Mouse (Mus musculus) spleen, adult 2 months (tissue): ENCODE data around the gene Il23a. TPM values are rescaled to one million over a fixed set of nuclear protein-coding genes. Genes with fewer than 3 reads are reported as not detected.
"Not testable (repeated sequence)": the region's sequence is repeated elsewhere in the genome, so short reads cannot be mapped to it uniquely, and the experiment has no call there.

Experiments
- DNase-seq, 2 experiments: peaks; one replicate each; pipeline versions ENCODE4 v3.0.0 to v3.0.0-alpha.2; 2012 to 2021; ENCODE audit warnings: low spot score in 2 of 2, low read depth in 1 of 2
- H3K27ac ChIP-seq: fragments of 200-500 bp; 2 replicates; pipeline ENCODE4 v1.5.1; 2012; ENCODE audit warnings: low read length, inconsistent platforms; ENCODE audit not compliant: insufficient read depth
- H3K27me3 ChIP-seq: fragments of 200-500 bp; 2 replicates; pipeline ENCODE4 v1.6.1; 2012; ENCODE audit warnings: mild to moderate bottlenecking, moderate library complexity, low read length, inconsistent platforms; ENCODE audit not compliant: control insufficient read depth, insufficient read depth
- H3K36me3 ChIP-seq: fragments of 200-500 bp; 2 replicates; pipeline ENCODE4 v1.6.1; 2012; ENCODE audit warnings: mild to moderate bottlenecking, low read length, inconsistent platforms; ENCODE audit not compliant: control insufficient read depth, insufficient read depth
- H3K4me1 ChIP-seq: fragments of 200-500 bp; 2 replicates; pipeline ENCODE4 v1.6.1; 2011; ENCODE audit warnings: inconsistent platforms; ENCODE audit not compliant: control insufficient read depth, insufficient read depth, insufficient read length
- H3K4me3 ChIP-seq: fragments of 200-500 bp; 2 replicates; pipeline ENCODE4 v1.5.1; 2011; ENCODE audit warnings: mild to moderate bottlenecking, inconsistent platforms; ENCODE audit not compliant: insufficient read depth, insufficient read length; ENCODE audit errors: extremely low read depth
- CTCF ChIP-seq: fragments of 200-500 bp; IDR thresholded peaks from 2 replicates; pipeline ENCODE4 v1.5.1; 2011; ENCODE audit warnings: mild to moderate bottlenecking, inconsistent platforms; ENCODE audit not compliant: insufficient read depth, insufficient read length, insufficient replicate concordance; ENCODE audit errors: extremely low read depth
- POLR2A ChIP-seq: fragments of 200-500 bp; IDR thresholded peaks from 2 replicates; pipeline ENCODE4 v1.6.1; 2011; ENCODE audit warnings: low read depth, low read length, inconsistent platforms
- WGBS: fragments of 180-500 bp; shearing (Covaris S2); methylation state at CpG from one replicate; pipeline ENCODE4 v1.1.7; 2018; 5-methylcytosine and 5-hydroxymethylcytosine counted together
- polyA plus RNA-seq: library from polyadenylated mRNA; depleted of rRNA; stranded (reverse); fragments of >200 nt; gene quantifications from 2 replicates; pipeline ENCODE4 v1.2.3, GENCODE M21; 2012

The Il23a gene
- polyA plus RNA-seq, 1 experiment: not detected

DNA sequence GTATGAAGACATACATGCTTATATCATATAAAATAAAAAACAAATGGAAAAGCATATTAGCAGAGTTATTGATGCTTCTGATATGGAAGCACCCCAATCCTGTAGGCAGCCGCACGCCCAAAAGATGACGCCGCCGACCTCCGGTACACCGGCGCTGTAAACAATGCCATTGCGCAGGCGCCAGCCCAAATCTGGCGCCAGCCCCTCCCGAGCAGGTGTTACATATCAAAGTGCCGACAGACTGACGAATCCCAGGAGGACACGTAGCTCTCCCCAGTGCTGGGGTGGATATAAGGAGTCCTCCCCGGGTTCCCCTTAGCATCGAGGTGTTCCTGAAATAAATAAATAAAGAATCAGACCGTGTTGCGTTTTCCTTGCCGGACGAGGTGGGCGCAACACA lies 36.3 kb downstream of the Il23a start:
- Histone ChIP-seq H3K4me1 (peaks cover 21% of the 10 kb centered on the region), H3K36me3 (no peaks in the 10 kb centered on the region), H3K4me3 (no peak overlapping the region), H3K27me3 (no peaks in the 10 kb centered on the region), H3K27ac (peak overlapping the region; percentile 85)
- DNase-seq: no peak
- no peak for TF ChIP-seq CTCF
- TF ChIP-seq POLR2A: no peak
- WGBS: 95% methylated on average over 22 of the region's 22 CpGs

- not testable (repeated sequence) for H3K36me3 ChIP-seq, H3K27ac ChIP-seq, DNase-seq, H3K4me3 ChIP-seq, H3K27me3 ChIP-seq
- H3K4me1 ChIP-seq: peaks cover 21% of the 10 kb centered on the region
- 91% methylated on average over 7 of the region's 7 CpGs for WGBS
These were observed 38.2 kb downstream of the Il23a start for GRCm38 (mm10) chr10:128260376-128260775.

GRCm38 (mm10) chr10:128259946-128260345 lies 38.6 kb downstream of the Il23a start:
- Histone ChIP-seq H3K4me1 (peaks cover 21% of the 10 kb centered on the region), H3K27ac (no peak overlapping the region), H3K36me3 (no peaks in the 10 kb centered on the region), H3K27me3 (no peaks in the 10 kb centered on the region), H3K4me3 (no peak overlapping the region)
- WGBS: 70% methylated on average over 5 of the region's 5 CpGs
- DNase-seq: no peak
- TF ChIP-seq CTCF: no peak

- Histone ChIP-seq H3K4me3 (no peak overlapping the region), H3K27ac (peak overlapping the region; percentile 67), H3K4me1 (peaks cover 21% of the 10 kb centered on the region), H3K27me3 (no peaks in the 10 kb centered on the region), H3K36me3 (no peaks in the 10 kb centered on the region)
- TF ChIP-seq CTCF (no peak), POLR2A (no peak)
- 16% methylated on average over 4 of the region's 4 CpGs for WGBS
- peak; percentile 33 to 48 for DNase-seq
These were observed 39.6 kb downstream of the Il23a start for GRCm38 (mm10) chr10:128258953-128259352.

DNA sequence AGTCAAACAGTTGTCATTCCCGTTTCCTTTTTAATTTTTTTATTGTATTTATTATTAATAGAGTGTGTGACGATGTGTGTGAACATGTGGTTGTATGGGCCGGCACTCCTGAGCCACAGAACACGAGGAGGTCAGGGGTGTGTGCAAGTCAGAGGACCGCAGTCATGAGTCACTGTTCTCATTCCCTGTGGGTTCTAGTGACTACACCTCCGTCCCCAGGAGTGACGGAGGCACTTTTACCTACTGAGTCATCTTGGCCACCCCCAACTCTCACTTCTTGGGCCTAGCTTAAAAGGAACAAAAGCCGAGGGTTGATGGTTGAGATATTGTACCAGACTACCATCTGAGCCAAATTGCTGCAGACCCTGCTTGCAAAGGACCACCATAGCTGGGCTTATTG lies 42.2 kb downstream of the Il23a start:
- TF ChIP-seq CTCF (no peak), POLR2A (no peak)
- no peak overlapping the region for H3K4me3 ChIP-seq
- no peak overlapping the region for H3K27ac ChIP-seq
- H3K36me3 ChIP-seq: peaks cover 3% of the 10 kb centered on the region
- 91% methylated on average over 8 of the region's 8 CpGs for WGBS
- no peak for DNase-seq
- H3K27me3 ChIP-seq: no peaks in the 10 kb centered on the region
- peaks cover 9% of the 10 kb centered on the region; the same call in 1 of the 2 replicates for H3K4me1 ChIP-seq

DNA sequence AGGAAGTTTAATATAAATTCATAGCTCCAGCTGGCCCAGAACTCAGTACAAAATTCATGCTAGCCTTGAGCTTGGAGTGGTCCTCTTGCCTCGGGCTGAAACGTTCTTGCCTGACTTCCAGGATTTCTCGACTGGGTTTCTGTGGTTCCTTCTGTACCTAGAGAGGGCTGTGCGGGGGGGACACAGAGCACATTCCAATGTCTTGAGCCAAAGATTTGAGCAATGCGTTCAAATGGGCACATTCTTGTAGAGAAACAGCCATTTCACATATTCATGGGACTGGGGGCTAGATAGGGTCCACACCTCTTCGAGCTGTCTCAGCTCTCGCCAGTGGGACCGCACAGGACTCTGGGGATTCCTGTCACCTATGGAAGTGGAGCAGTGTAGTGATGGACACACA lies 42.6 kb downstream of the Il23a start:
- DNase-seq: no peak
- H3K27me3 ChIP-seq: no peaks in the 10 kb centered on the region
- no peak for TF ChIP-seq POLR2A
- no peak for TF ChIP-seq CTCF
- WGBS: 93% methylated on average over 8 of the region's 8 CpGs
- H3K27ac ChIP-seq: no peak overlapping the region
- H3K4me1 ChIP-seq: peaks cover 9% of the 10 kb centered on the region; the same call in 1 of the 2 replicates
- peaks cover 3% of the 10 kb centered on the region for H3K36me3 ChIP-seq
- H3K4me3 ChIP-seq: no peak overlapping the region

DNA sequence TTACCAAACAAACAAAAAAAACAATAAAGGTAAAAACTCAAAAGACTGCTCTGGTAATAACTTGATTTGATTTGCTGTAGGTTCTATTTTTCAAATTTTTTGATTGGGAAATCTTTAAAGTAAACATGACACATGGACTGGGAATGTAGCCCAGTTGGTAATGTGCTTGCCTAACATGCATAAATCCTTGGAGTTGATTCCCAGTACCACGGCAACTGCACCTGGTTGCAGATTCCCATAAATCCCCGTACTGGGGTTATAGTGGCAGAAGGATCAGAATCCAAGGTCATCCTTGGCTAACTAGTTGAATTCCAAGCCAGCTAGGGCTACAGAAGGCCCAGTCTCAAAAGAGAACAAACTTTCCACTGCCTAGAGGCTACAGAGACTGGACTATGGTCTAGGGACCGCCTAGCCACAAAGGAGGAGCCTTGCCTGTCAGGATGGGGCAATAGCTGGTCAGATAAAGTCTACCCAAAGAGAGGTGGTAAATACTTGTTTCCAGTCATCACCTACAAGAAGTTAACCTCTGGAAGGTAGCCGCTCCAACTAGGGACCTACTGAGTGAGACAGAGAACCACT lies 44.8 kb downstream of the Il23a start, which contains the start of gene Apon:
Gene Apon (plus strand): TSS at position 420 of the 579 bp plus-strand sequence.
- WGBS: 88% methylated on average over 4 of the region's 4 CpGs
- Histone ChIP-seq H3K4me3 (no peak within 1 kb of the TSS), H3K4me1 (no peaks in the 10 kb centered on the region), H3K36me3 (peaks cover 14% of the 10 kb centered on the region), H3K27me3 (no peaks in the 10 kb centered on the region), H3K27ac (no peak within 1 kb of the TSS)
- no peak for TF ChIP-seq POLR2A
- no peak for TF ChIP-seq CTCF
- no peak for DNase-seq
